Mouse (Mus musculus) c-Kit-positive CD71-negative TER-119-negative erythroid progenitor cells, embryonic 14.5 days (primary cell): Measurements from ENCODE around the gene Gda.

Experiments used
- DNase-seq: peaks from one replicate; pipeline ENCODE4 v3.0.0-alpha.2; 2013; ENCODE audit warnings: low read depth

Gda gene

DNA sequence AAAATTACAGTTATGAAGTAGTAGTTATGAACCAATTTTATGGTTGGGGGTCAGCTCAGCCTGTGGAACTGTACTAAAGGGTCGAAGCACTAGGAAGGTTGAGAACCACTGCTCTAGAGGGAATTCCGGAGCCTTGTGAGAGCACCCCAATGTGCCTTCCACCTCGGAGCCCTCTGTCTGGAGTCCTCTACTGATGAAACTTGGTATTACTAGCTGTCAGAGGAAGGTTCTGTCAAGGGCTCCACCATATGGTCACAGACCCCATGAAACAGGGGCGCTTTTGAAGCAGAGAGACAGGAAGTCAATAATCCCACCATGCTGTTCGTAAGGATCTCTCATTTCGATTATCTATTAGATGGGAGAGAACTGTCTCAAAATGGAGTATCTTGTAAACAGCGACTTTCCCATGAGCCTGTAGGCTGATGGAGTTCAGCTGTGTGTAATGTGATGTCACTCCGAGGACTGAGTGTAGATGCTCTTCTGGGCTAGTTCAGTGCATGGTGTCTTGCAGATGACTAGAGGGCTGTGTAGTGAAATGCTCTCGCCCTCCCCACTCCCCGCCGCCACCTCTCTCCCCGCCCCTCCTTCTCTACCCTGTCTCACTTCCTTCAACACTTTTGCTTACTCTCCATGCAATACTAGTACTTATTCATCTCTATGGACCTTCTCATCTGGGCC, 100.7 kb downstream of the Gda start:
- DNase-seq: no peak

DNA sequence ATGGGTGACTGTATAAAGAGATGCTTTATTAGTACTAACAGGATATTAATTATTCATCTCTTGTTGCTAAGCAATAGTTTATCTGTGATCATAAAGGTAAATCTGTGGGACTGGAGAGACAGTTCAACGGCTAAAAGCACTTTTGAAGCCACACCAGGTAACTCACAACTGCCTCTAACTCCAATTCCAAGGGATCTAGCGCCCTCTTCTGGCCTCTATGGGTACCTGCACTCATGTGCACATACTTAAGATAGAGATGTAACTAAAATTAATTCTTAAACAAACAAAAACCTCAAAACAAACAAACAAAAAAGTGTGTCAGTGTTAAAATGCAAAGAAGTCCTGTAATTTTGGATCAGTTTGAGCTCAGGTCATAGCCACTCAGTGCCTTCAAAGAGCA, 101.9 kb downstream of the Gda start:
- DNase-seq: no peak

DNA sequence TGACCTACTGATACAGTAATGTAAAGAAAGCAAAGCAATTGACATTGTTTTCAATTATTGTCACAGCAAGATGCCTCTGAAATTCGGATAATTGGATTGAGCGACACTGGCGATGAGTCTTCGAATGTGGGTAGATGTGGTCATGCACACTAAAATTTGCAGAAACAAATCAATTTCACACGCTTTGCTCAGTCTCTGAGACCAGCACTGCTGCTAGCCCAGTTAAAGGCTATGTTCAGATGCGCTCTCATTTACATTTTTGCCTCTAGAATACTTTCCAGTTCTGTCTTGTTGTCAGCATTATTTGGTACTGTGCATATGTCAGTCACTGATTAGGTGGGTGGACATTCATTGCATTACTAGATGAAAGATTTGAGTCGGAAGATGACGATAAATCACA, 102.5 kb downstream of the Gda start:
- no peak for DNase-seq

DNA sequence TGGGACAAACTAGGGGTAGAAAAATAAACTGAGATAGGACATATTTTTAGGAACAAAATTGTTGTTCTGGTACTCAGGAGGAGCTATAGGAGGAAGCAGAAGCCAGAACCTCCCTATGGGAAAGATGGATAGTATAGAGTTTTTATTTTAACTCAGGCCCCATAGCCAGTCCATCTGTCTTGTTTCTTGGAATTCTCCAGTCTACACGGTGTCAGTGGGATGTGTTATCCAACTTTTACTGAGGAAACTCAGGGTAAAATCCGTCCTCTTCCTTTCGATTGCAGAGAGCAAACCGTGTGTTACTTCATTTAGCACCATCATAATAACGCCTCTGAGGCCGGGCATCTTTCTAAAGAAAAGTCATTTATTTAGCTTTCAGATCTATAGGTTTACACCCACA, 104.1 kb downstream of the Gda start:
- DNase-seq: no peak

DNA sequence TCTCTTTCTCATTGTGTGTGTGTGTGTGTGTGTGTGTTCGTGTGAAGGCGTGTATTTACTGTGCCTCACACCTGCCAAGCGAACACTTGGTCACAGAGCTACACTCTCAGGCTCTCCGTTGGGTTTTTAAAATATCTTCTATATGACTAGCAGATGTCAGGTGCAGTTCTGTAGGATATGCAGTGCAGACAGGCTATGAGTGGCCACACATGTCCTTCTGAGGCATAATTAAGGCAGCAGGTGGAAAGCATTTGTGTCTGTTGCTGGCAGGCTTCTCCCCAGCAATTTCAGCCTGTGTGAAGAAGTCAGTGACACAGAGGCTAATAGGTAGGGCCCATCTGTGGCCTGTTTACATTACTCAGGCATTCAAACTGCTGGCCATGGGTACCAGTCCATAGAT, 104.7 kb downstream of the Gda start:
- no peak for DNase-seq

DNA sequence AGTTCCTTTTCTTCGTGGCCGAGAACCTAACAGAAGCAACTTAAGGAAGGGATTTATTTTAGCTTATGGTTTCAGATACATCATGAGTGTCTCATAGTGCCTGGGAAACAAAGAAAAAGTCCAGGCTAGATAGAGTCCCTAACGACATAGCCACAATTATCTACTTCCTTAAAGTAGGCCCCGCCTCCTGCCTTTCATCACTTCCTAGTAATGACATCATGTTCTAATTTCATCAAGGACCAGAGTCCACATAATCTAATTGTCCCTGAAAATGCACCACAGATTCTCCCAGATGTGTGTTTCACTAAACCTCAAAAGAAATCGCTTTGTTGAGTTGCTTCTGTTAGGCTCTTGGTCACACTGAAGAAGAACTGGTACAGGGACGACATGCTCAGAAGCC, 115.5 kb downstream of the Gda start:
- no peak for DNase-seq

DNA sequence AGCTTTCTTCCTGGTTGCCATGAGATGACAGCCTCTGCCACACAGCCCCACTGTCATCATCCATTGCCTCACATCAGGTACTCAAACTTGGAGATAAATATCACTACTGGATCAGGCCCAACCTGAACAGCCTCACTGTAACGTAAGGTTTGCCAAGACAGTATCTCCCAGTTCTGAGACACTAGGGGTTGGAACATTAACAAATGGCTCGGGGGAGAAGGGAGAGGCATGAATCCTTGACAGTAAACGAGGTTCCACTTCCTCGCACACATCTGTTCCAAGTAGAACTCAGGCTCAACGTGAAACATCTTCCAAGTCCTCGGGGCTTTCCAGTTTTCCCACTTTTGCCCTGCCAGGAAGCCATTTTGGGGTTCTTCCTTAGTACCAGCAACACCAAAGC, 123.6 kb downstream of the Gda start:
- no peak for DNase-seq

DNA sequence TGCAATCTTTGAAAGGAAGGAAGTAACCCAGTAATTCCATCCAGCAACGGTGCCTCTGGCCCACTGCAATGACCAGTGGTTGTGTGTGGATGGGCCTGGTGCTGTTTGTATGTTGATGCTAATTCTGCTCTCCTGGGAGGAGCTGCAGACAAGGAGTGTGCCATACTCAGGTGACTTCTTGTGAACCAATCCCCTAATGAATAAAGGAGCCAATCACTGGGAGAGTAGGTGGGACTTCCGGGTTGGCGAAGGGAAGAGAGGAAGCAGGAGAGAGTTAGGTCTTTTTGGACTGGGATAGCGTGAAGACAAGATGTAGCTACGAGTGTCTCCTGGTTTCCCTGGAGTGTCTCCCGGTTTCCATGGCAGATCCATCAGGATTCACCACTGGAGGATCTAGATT, 126.6 kb downstream of the Gda start:
- DNase-seq: no peak
